Comparison of ENCODE assay signal across 8 mouse cellular contexts in genomic region chr7:28961927-28962670, GRCm38 (mm10). TPM values are rescaled to one million over a fixed set of nuclear protein-coding genes. Genes with fewer than 3 reads are reported as not detected.
DNase-seq lines count a peak whose midpoint lies in the region; ATAC-seq and TF ChIP-seq lines count a peak whose summit lies in the region.

Gene Actn4, minus strand, starts transcription at chr7:28962340.

- peak; percentile 91 for ATAC-seq in erythroblast, adult 5-6 weeks (replicated peaks; ENCODE audit: low FRiP score, poor library complexity, severe bottlenecking)
- ATAC-seq in heart, embryonic 11.5 days (replicated peaks; ENCODE audit: insufficient number of reproducible peaks, low FRiP score, low TSS enrichment), result peak; percentile 87
- peak; percentile 91 for ATAC-seq in kidney, embryonic 16.5 days (ENCODE audit: low FRiP score, low TSS enrichment)

- peak within 1 kb of the TSS; percentile 93 for H3K4me3 ChIP-seq in heart, embryonic 11.5 days (ENCODE audit: low read depth, low read length)
- peak within 1 kb of the TSS; percentile 98 for H3K4me3 ChIP-seq in kidney, embryonic 16.5 days (ENCODE audit: low read length)
- H3K4me3 ChIP-seq in liver, adult 2 months (ENCODE audit: insufficient read depth, low read depth, low read length), result peak within 1 kb of the TSS; percentile 79
- peak within 1 kb of the TSS; percentile 56 for H3K4me3 ChIP-seq in myocyte

- H3K27ac ChIP-seq in heart, embryonic 11.5 days (ENCODE audit: low read depth, low read length), result peak within 1 kb of the TSS; percentile 90
- H3K27ac ChIP-seq in kidney, embryonic 16.5 days (ENCODE audit: low read length), result peak within 1 kb of the TSS; percentile 89
- peak within 1 kb of the TSS; percentile 93 for H3K27ac ChIP-seq in liver, adult 2 months (replicated peaks; ENCODE audit: insufficient read depth, low read depth, low read length)

- H3K4me2 ChIP-seq in heart, embryonic 11.5 days, result peak within 1 kb of the TSS; percentile 93
- H3K4me2 ChIP-seq in kidney, embryonic 16.5 days (replicated peaks; ENCODE audit: low read depth, low read length), result peak within 1 kb of the TSS; percentile 64
- H3K4me2 ChIP-seq in myocyte (ENCODE audit: low read depth), result peak within 1 kb of the TSS; percentile 83

- under 1% methylated on average over 73 of the region's 76 CpGs for WGBS in heart, embryonic 11.5 days (ENCODE audit: insufficient replicate concordance)
- under 1% methylated on average over 76 of the region's 76 CpGs for WGBS in kidney, embryonic 16.5 days
- under 1% methylated on average over 76 of the region's 76 CpGs for WGBS in liver, adult 2 months

- peak; percentile 99 for TF ChIP-seq POLR2A in liver, adult 2 months (IDR thresholded peaks at IDR 0.05; ENCODE audit: extremely low read depth, insufficient read depth, low read length)
- TF ChIP-seq POLR2A in myocyte (IDR thresholded peaks at IDR 0.05; ENCODE audit: insufficient read length, low read depth), result peak; percentile 99

- peak within 1 kb of the TSS; percentile 96 for H3K9ac ChIP-seq in heart, embryonic 11.5 days (ENCODE audit: low read depth, low read length)
- H3K9ac ChIP-seq in kidney, embryonic 16.5 days (replicated peaks; ENCODE audit: low read length), result peak within 1 kb of the TSS; percentile 98
- H3K9ac ChIP-seq in liver, adult 2 months (ENCODE audit: low read depth, low read length), result peak within 1 kb of the TSS; percentile 94

- peak within 1 kb of the TSS; percentile 92 for H3ac ChIP-seq in myocyte (ENCODE audit: control insufficient read depth, insufficient read length)

- no peaks in the 10 kb centered on the region for H3K36me3 ChIP-seq in heart, embryonic 11.5 days (ENCODE audit: control insufficient read depth, insufficient read depth, low read length)
- H3K36me3 ChIP-seq in kidney, embryonic 16.5 days (ENCODE audit: insufficient read depth, low read length), result no peaks in the 10 kb centered on the region
- no peaks in the 10 kb centered on the region for H3K36me3 ChIP-seq in liver, adult 2 months (ENCODE audit: control insufficient read depth, insufficient read depth, low read length)
- H3K36me3 ChIP-seq in myocyte (ENCODE audit: control insufficient read depth, insufficient read depth), result no peaks in the 10 kb centered on the region
- no peaks in the 10 kb centered on the region for H3K36me3 ChIP-seq in splenic B cell, adult 2 months (ENCODE audit: control insufficient read depth, insufficient read depth, low read length, poor library complexity, severe bottlenecking)

- peaks cover 31% of the 10 kb centered on the region for H3K4me1 ChIP-seq in heart, embryonic 11.5 days (ENCODE audit: control insufficient read depth, insufficient read depth, low read length)
- H3K4me1 ChIP-seq in kidney, embryonic 16.5 days (ENCODE audit: insufficient read depth, low read length), result peaks cover 48% of the 10 kb centered on the region
- H3K4me1 ChIP-seq in liver, adult 2 months (ENCODE audit: control insufficient read depth, insufficient read depth, low read length), result peaks cover 22% of the 10 kb centered on the region

- H3K79me2 ChIP-seq in liver, adult 2 months (ENCODE audit: control insufficient read depth, insufficient read depth, low read length), result peaks cover 22% of the 10 kb centered on the region
- peaks cover 49% of the 10 kb centered on the region for H3K79me2 ChIP-seq in myocyte (ENCODE audit: control insufficient read depth, insufficient read depth)

- no peaks in the 10 kb centered on the region for H3K27me3 ChIP-seq in heart, embryonic 11.5 days (ENCODE audit: control insufficient read depth, insufficient read depth, low read length)
- no peaks in the 10 kb centered on the region for H3K27me3 ChIP-seq in kidney, embryonic 16.5 days (ENCODE audit: insufficient read depth, low read length)
- H3K27me3 ChIP-seq in liver, adult 2 months (ENCODE audit: control insufficient read depth, insufficient read depth, low read length), result no peaks in the 10 kb centered on the region
- no peaks in the 10 kb centered on the region for H3K27me3 ChIP-seq in myocyte (ENCODE audit: control insufficient read depth, insufficient read depth, insufficient read length)
- H3K27me3 ChIP-seq in splenic B cell, adult 2 months (ENCODE audit: control insufficient read depth, insufficient read depth, low read length, poor library complexity, severe bottlenecking), result no peaks in the 10 kb centered on the region

- peak; percentile 100 for DNase-seq in B cell, adult 2 months
- DNase-seq in brain, adult 2 months (ENCODE audit: low read depth, low spot score), result peak; percentile 99
- DNase-seq in liver, adult 2 months (ENCODE audit: extremely low read depth, low read depth, low spot score), result peak; percentile 73
- DNase-seq in splenic B cell, adult 2 months (ENCODE audit: low read depth, low spot score), result peak; percentile 99

- no peaks in the 10 kb centered on the region for H3K9me3 ChIP-seq in heart, embryonic 11.5 days (replicated peaks; ENCODE audit: control insufficient read depth, low read length)
- no peaks in the 10 kb centered on the region for H3K9me3 ChIP-seq in kidney, embryonic 16.5 days (ENCODE audit: low read length)

- no peak for TF ChIP-seq CTCF in liver, adult 2 months (IDR thresholded peaks at IDR 0.05; ENCODE audit: low read depth, low read length)

TF ChIP-seq in myocyte, 11 proteins besides CTCF, POLR2A, EP300 and RAD21:
- TF ChIP-seq POLR2AphosphoS2 (IDR thresholded peaks at IDR 0.05; ENCODE audit: insufficient read length, low read depth) (peak; percentile 99), TCF12 (IDR thresholded peaks at IDR 0.05; ENCODE audit: insufficient read depth, poor library complexity, severe bottlenecking) (no peak), MAX (IDR thresholded peaks at IDR 0.05; ENCODE audit: low read depth) (no peak), SRF (IDR thresholded peaks at IDR 0.05; ENCODE audit: control insufficient read depth, insufficient read length, low read depth) (no peak), TCF3 (IDR thresholded peaks at IDR 0.05; ENCODE audit: insufficient read length, low read depth) (no peak), MYOD1 (IDR thresholded peaks at IDR 0.05; ENCODE audit: control insufficient read depth in 1 of 3, insufficient read length in 2 of 3, low read depth in 2 of 3) (peak in 2 of 3 experiments; percentile 30 to 45), USF1 (IDR thresholded peaks at IDR 0.05; ENCODE audit: low read depth) (no peak), REST (IDR thresholded peaks at IDR 0.05; ENCODE audit: insufficient read depth, insufficient read length) (peak; percentile 43), CEBPB (IDR thresholded peaks at IDR 0.05; ENCODE audit: insufficient read depth, poor library complexity, severe bottlenecking) (no peak), MYOG (IDR thresholded peaks at IDR 0.05; ENCODE audit: control insufficient read depth in 1 of 3, insufficient read depth in 1 of 3, insufficient read length in 2 of 3, low read depth in 2 of 3) (peak in 2 of 3 experiments; percentile 32 to 68), E2F4 (IDR thresholded peaks at IDR 0.05; ENCODE audit: insufficient read depth) (peak; percentile 26)
TF ChIP-seq in myocyte: peak in this region for 5.

RNA-seq across cellular contexts. Expression of gene Actn4, which starts in this region (rescaled TPM):
- total RNA-seq in erythroblast, adult 5-6 weeks (2015; ENCODE audit: low replicate concordance), result 42.0 and 55.3 TPM in 2 replicates
- total RNA-seq in erythroblast, adult 5-6 weeks (2017; ENCODE audit: low replicate concordance), result 45.1 and 45.4 TPM in 2 replicates
- 227 and 262 TPM in 2 replicates for polyA plus RNA-seq in heart, embryonic 11.5 days (2014; fragmentation: Nextera tagmentation; extraction: Ambion mirVana)
- 360 and 374 TPM in 2 replicates for polyA plus RNA-seq in kidney, embryonic 16.5 days (2015; fragmentation: Nextera tagmentation; extraction: Ambion mirVana)
- 47.4 and 87.1 TPM in 2 replicates for total RNA-seq in liver, adult 2 months (2014; rRNA removed)
- 125 and 145 TPM in 2 replicates for polyA plus RNA-seq in liver, adult 2 months (2012; rRNA removed)
- polyA plus RNA-seq in myocyte (2012; fragmentation: generic; extraction: Trizol), result 270 TPM

Comparison
In these comparisons a context has a peak if more than half of its experiments do, and no peak if none do; other contexts are left out.
1. Peak in every context shown above with its lines: DNase-seq, ATAC-seq, H3K4me3 ChIP-seq and H3K27ac ChIP-seq.